Mouse (Mus musculus) large intestine, adult 2 months (tissue): ENCODE measurements around the gene Rnf149. TPM values are rescaled to one million over a fixed set of nuclear protein-coding genes. Genes with fewer than 3 reads are reported as not detected.

Experiments used
- DNase-seq: peaks from one replicate; pipeline ENCODE4 v3.0.0-alpha.2; 2012; ENCODE audit warnings: low read depth, low spot score
- WGBS: fragments of 180-500 bp; shearing (Covaris S2); methylation state at CpG from one replicate; pipeline ENCODE4 v1.1.7; 2018; 5-methylcytosine and 5-hydroxymethylcytosine counted together
- polyA plus RNA-seq: library from polyadenylated mRNA; depleted of rRNA; stranded (reverse); fragments of >200 nt; gene quantifications from 2 replicates; pipeline ENCODE4 v1.2.3, GENCODE M21; 2012

Gene Rnf149
- polyA plus RNA-seq, 1 experiment: 17.9 TPM

- under 1% methylated on average over 88 of the region's 88 CpGs for WGBS
- no peak for DNase-seq
Measured at GRCm38 (mm10) chr1:39576431-39577243, 568 bp downstream of the Rnf149 start.

GRCm38 (mm10) chr1:39575778-39576375 lies 1.3 kb downstream of the Rnf149 start:
- no peak for DNase-seq
- WGBS: 16% methylated on average over 8 of the region's 8 CpGs

- DNase-seq: peak; percentile 40
- 35% methylated on average over 7 of the region's 7 CpGs for WGBS
Measured at GRCm38 (mm10) chr1:39573890-39574289, 3.3 kb downstream of the Rnf149 start.

- WGBS: 53% methylated on average over 6 of the region's 6 CpGs
- DNase-seq: no peak
Measured at GRCm38 (mm10) chr1:39571653-39572052, 5.6 kb downstream of the Rnf149 start.

GRCm38 (mm10) chr1:39568079-39568478 lies 9.1 kb downstream of the Rnf149 start:
- DNase-seq: no peak

- WGBS: 79% methylated on average over 3 of the region's 3 CpGs
- DNase-seq: no peak
Measured at GRCm38 (mm10) chr1:39564603-39565002, 12.6 kb downstream of the Rnf149 start.

GRCm38 (mm10) chr1:39563161-39563560 lies 14.0 kb downstream of the Rnf149 start:
- 60% methylated on average over 7 of the region's 7 CpGs for WGBS
- no peak for DNase-seq

GRCm38 (mm10) chr1:39561920-39562319 lies 15.3 kb downstream of the Rnf149 start:
- no peak for DNase-seq
- WGBS: 36% methylated on average over 1 of the region's 1 CpGs

- WGBS: 86% methylated on average over 2 of the region's 2 CpGs
- DNase-seq: no peak
Measured at GRCm38 (mm10) chr1:39559009-39559408, 18.2 kb downstream of the Rnf149 start.

GRCm38 (mm10) chr1:39555556-39556415 lies 21.4 kb downstream of the Rnf149 start:
- WGBS: 73% methylated on average over 9 of the region's 9 CpGs
- no peak for DNase-seq

GRCm38 (mm10) chr1:39549831-39550230 lies 27.4 kb downstream of the Rnf149 start:
- 73% methylated on average over 2 of the region's 2 CpGs for whole genome bisulfite sequencing
- no peak for DNase-seq

GRCm38 (mm10) chr1:39547238-39547637 lies 30.0 kb downstream of the Rnf149 start:
- DNase-seq: no peak

GRCm38 (mm10) chr1:39546160-39546866 lies 30.9 kb downstream of the Rnf149 start:
- no peak for DNase-seq
- WGBS: 90% methylated on average over 6 of the region's 6 CpGs

More at GRCm38 (mm10) chr1:39547238-39547637, 30.0 kb downstream of the Rnf149 start:
- 43% methylated on average over 2 of the region's 2 CpGs for WGBS

GRCm38 (mm10) chr1:39545589-39545988 lies 31.6 kb downstream of the Rnf149 start:
- DNase-seq: no peak
- WGBS: 40% methylated on average over 7 of the region's 7 CpGs

- no peak for DNase-seq
Measured at GRCm38 (mm10) chr1:39540592-39540991, 36.6 kb downstream of the Rnf149 start.

GRCm38 (mm10) chr1:39537631-39538380 lies 39.4 kb downstream of the Rnf149 start:
- no peak for DNase-seq
- 83% methylated on average over 10 of the region's 10 CpGs for WGBS

- no peak for DNase-seq
Measured at GRCm38 (mm10) chr1:39536701-39537100, 40.5 kb downstream of the Rnf149 start.

GRCm38 (mm10) chr1:39535515-39536311 lies 41.5 kb downstream of the Rnf149 start:
- peak; percentile 98 for DNase-seq
- under 1% methylated on average over 99 of the region's 100 CpGs for WGBS

More at GRCm38 (mm10) chr1:39536701-39537100, 40.5 kb downstream of the Rnf149 start:
- WGBS: 17% methylated on average over 7 of the region's 7 CpGs
